Mouse (Mus musculus) lung, postnatal 14 days (tissue): ENCODE measurements around the gene Mat1a.

Experiments used
- DNase-seq: peaks from one replicate; pipeline ENCODE4 v3.0.0; 2021

The Mat1a gene

DNA sequence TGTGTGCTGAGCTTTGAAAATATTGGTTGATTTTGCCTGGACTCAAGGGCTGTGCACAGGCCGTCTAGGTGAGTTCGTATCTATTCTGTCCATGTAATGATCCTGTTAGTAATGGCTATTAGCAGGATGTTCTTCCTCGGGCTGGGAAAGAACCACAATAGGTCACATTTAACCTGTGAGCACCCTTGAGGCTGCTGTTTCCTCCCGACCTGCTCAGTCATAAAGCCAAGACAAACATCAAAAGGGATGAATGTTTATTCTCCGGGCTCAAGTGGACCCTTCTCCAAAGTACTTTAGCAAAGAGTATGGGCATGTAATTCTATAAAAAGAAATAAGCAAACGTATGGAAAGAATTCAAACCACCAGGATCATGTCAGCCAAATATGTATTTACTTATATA is 41.2 kb downstream of the Mat1a start:
- peak; percentile 39 for DNase-seq

GRCm38 (mm10) chr14:41146922-41147321 is 42.1 kb downstream of the Mat1a start:
- DNase-seq: no peak

DNA sequence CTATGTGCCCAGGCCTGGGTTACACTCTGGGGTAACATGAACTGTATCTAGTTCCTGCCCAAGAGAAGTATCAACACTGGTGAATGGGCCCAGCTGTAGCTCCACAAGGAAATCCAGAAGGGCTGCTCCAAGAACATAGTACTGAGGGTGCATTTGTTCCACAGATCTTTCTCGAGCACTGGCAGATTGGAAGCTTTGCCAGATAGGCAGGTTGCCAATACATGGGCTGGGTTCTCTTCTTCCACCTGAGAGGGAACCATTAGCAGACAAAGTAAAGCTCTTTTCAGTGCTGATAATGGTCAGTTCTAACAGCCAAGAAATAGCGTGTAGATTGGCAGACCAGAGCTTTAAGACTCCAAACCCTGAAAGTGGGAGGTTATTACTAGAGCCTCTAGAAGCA is 42.5 kb downstream of the Mat1a start:
- peak; percentile 66 for DNase-seq

DNA sequence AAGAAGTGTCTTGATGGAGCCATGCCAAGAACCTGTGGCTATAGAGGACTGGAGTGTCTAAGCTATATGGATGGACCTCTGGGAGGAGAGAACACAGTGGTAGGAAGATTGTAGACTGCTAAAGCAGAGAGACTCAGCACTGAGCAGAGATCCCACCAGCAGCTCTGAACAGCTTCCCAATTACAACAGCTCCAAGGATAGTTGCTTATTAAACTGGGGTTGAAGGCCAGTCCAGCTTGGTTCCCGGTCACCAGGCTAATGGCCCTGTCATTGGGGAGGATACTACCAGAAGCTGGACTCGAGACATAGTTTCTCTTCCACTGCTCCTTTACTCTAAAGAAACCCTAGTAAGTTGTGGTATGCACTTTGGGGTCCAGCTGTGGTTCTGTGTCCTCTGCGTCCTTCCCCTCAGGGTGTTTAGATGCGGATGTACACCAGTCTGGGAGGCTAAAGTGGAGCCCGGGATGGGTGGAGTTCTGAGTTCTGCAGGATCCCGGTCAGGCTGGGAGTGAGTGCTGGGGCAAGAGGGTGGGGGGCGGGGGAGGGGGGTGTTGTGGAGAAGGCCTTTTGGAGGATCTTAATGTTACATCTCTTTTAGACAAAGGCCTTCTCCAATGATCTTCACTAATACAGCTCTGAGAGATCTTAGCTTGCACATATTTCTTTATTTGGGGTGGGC is 46.5 kb downstream of the Mat1a start, which contains the start of gene Mbl1:
Mbl1 (plus strand) TSS at position 239 of the 679 bp plus-strand sequence.
- DNase-seq: no peak

GRCm38 (mm10) chr14:41160076-41160475 is 55.2 kb downstream of the Mat1a start:
- no peak for DNase-seq

- DNase-seq: no peak
Observed at GRCm38 (mm10) chr14:41160743-41161142, 55.9 kb downstream of the Mat1a start.

- peak; percentile 68 for DNase-seq
Observed at GRCm38 (mm10) chr14:41162663-41163062, 57.8 kb downstream of the Mat1a start.

DNA sequence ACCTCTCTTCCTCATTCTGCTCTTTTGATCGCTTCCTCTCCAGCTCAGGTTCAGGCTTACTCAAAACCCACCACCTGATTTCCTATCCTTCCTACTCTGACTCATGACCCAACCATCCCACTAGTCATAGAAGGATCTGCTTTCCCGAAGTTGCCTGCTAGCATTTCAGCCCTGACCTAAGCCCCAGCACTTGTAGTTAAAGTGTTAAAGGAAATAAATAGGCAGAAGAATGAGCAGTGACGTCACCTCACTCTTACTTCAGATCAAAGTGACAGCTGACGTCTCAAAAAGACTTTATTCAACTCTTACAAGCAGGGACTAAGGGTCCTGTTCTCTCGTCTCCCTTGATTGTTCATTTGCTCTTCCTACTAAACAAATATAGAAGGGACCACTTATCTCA is 62.4 kb downstream of the Mat1a start:
- DNase-seq: no peak

DNA sequence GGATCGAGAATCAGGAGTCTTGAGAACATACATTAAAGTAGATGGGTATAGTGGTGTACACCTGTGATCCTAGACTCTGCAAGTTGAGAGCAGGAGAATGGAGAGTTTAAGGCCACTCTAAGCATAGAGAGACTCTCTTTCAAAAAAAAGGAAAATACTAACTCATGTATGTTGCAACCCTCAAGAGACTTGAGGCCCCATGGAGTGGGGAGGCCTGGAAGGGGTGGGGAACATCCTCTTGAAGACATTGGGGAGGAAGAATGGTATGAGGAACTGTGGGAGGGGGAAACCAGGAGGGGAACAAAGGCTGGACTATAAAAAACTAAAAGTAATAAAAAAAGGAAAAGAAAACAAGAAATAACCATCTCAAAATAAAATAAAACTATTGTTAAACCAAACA is 63.7 kb downstream of the Mat1a start:
- peak; percentile 29 for DNase-seq

DNA sequence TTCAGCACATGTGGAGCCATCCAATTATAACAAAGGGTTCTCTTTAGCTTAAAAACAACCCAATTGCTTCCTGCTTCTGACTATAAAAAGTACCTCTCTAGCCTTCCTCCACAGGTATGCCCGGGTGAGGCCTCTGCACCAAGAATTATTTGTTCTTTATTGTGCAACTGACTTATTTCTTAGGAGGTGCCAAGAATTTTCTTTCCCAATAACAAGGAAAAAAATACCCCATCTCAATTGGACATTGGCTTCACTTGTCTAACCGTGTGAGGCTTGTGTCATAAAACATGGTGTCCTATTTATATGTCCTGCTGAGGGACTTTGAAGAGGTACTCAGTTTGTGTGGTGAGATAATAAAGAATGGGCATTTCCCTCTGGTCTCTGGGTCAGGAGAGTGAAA is 65.7 kb downstream of the Mat1a start:
- no peak for DNase-seq
